Mouse (Mus musculus) myocyte (in vitro differentiated cells): ENCODE measurements around the gene Ripply3.

Experiments used
- CEBPB ChIP-seq: IDR thresholded peaks from 2 replicates; pipeline ENCODE4 v1.6.1; 2011; ENCODE audit warnings: mild to moderate bottlenecking, moderate library complexity; ENCODE audit not compliant: poor library complexity, insufficient read depth, severe bottlenecking
- MAX ChIP-seq: IDR thresholded peaks from one replicate; pipeline ENCODE4 v1.6.1; 2011; ENCODE audit warnings: low read depth, mild to moderate bottlenecking, control low read depth
- MYOG ChIP-seq, 3 experiments: IDR thresholded peaks; one replicate each; pipeline ENCODE4 v1.6.1; 2011; ENCODE audit warnings: control low read depth in 2 of 3, low read depth in 2 of 3, mild to moderate bottlenecking in 2 of 3; ENCODE audit not compliant: insufficient read length in 2 of 3, control insufficient read depth in 1 of 3, insufficient read depth in 1 of 3
- POLR2A ChIP-seq: IDR thresholded peaks from one replicate; pipeline ENCODE4 v1.6.1; 2011; ENCODE audit warnings: low read depth, mild to moderate bottlenecking, control low read depth, moderate library complexity; ENCODE audit not compliant: insufficient read length
- POLR2AphosphoS2 ChIP-seq: IDR thresholded peaks from one replicate; pipeline ENCODE4 v1.6.1; 2011; ENCODE audit warnings: low read depth, control low read depth; ENCODE audit not compliant: insufficient read length
- REST ChIP-seq: IDR thresholded peaks from one replicate; pipeline ENCODE4 v1.6.1; 2011; ENCODE audit warnings: mild to moderate bottlenecking, control low read depth, moderate library complexity; ENCODE audit not compliant: insufficient read depth, insufficient read length
- SRF ChIP-seq: IDR thresholded peaks from one replicate; pipeline ENCODE4 v1.6.1; 2011; ENCODE audit warnings: low read depth; ENCODE audit not compliant: control insufficient read depth, insufficient read length
- TCF12 ChIP-seq: IDR thresholded peaks from one replicate; pipeline ENCODE4 v1.6.1; 2011; ENCODE audit warnings: mild to moderate bottlenecking, control low read depth; ENCODE audit not compliant: poor library complexity, insufficient read depth, severe bottlenecking
- TCF3 ChIP-seq: IDR thresholded peaks from one replicate; pipeline ENCODE4 v1.6.1; 2011; ENCODE audit warnings: low read depth, control low read depth; ENCODE audit not compliant: insufficient read length
- USF1 ChIP-seq: IDR thresholded peaks from one replicate; pipeline ENCODE4 v1.6.1; 2011; ENCODE audit warnings: low read depth, mild to moderate bottlenecking, control low read depth, moderate library complexity

DNA sequence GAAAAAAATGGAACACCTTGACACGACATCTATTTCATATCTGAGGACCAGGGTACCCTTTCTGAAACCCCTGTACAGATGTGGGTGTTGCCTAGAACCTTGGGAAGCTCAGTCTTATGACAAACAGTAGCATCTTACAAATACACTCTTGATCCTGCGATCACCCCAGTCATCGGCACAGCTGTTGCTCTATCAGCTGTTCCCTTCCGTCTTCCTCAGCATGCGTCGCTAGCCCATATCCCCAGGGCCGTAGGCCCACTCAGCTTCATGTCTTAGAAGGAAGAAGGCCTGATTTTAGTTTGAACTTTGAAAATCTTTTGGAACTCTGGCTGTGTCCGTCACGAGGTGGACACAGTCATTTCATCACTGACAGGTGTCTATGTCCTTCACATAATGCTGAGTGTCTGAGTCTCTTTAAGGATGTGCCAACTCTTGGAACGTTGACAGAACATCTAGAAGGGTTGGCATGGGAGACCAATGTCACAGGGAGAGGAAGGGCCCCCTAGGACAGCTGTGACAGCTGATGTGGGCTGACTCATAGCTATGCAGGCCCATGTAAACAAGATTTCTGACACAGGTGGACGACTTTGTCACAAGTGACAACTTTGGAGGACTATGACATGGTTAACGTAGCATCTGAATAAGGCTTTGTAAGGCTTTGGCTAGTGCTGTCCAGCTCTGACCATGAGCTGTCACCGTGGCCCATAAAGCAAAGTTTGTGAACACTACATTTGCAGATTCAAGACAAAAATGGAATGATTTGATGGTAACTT lies 32.5 kb downstream of the Ripply3 start:
- TF ChIP-seq SRF (no peak), REST (no peak), POLR2A (no peak), POLR2AphosphoS2 (no peak), CEBPB (no peak), USF1 (no peak), MAX (no peak), MYOG (IDR thresholded peaks at IDR 0.05; ENCODE audit: control insufficient read depth in 1 of 3, insufficient read depth in 1 of 3, insufficient read length in 2 of 3, low read depth in 2 of 3) (peak; percentile 88 to 99 (median 96)), TCF3 (peak; percentile 96), TCF12 (peak; percentile 98)
